Mouse (Mus musculus) forebrain, embryonic 16.5 days (tissue): ENCODE results near the gene Tcf20. TPM values are rescaled to one million over a fixed set of nuclear protein-coding genes. Genes with fewer than 3 reads are reported as not detected.

Experiments
- ATAC-seq: fragments of 200-750 bp; cut with Nextera tagmentation; 2 replicates; pipeline ENCODE4 v1.8.0; 2017; ENCODE audit warnings: mild to moderate bottlenecking, moderate library complexity
- H3K27ac ChIP-seq: fragments of 300-500 bp; sonication (generic); 2 replicates; pipeline ENCODE4 v1.5.1; 2014; ENCODE audit warnings: low read length, control low read depth
- H3K27me3 ChIP-seq: fragments of 300-500 bp; sonication (generic); replicated peaks from 2 replicates; pipeline ENCODE4 v1.6.1; 2014; ENCODE audit warnings: low read length; ENCODE audit not compliant: control insufficient read depth, insufficient read depth
- H3K36me3 ChIP-seq: fragments of 300-500 bp; sonication (generic); 2 replicates; pipeline ENCODE4 v1.6.1; 2014; ENCODE audit not compliant: control insufficient read depth, insufficient read depth
- H3K4me1 ChIP-seq: fragments of 300-500 bp; sonication (generic); replicated peaks from 2 replicates; pipeline ENCODE4 v1.6.1; 2014; ENCODE audit warnings: low read length; ENCODE audit not compliant: control insufficient read depth, insufficient read depth
- H3K4me2 ChIP-seq: fragments of 300-500 bp; sonication (generic); 2 replicates; pipeline ENCODE4 v1.6.1; 2014; ENCODE audit warnings: mild to moderate bottlenecking, low read length, control low read depth
- H3K4me3 ChIP-seq: fragments of 300-500 bp; sonication (generic); replicated peaks from 2 replicates; pipeline ENCODE4 v1.5.1; 2014; ENCODE audit warnings: mild to moderate bottlenecking, low read length, control low read depth
- H3K9ac ChIP-seq: fragments of 300-500 bp; sonication (generic); replicated peaks from 2 replicates; pipeline ENCODE4 v1.6.1; 2014; ENCODE audit warnings: low read depth, low read length, control low read depth
- H3K9me3 ChIP-seq: fragments of 300-500 bp; sonication (generic); 2 replicates; pipeline ENCODE4 v1.6.1; 2016; ENCODE audit warnings: low read length; ENCODE audit not compliant: control insufficient read depth
- WGBS: fragments of 180-500 bp; shearing (Covaris S2); extraction: QIAGEN DNeasy Blood & Tissue Kit; methylation state at CpG from one replicate; pipeline ENCODE4 v1.1.7; 2014; 5-methylcytosine and 5-hydroxymethylcytosine counted together
- polyA plus RNA-seq: library from polyadenylated mRNA; unstranded; fragments of >200 nt; fragmentation: Nextera tagmentation; extraction: Ambion mirVana; gene quantifications from 2 replicates; pipeline ENCODE4 v1.2.1, GENCODE M21; 2015

Gene Tcf20
- polyA plus RNA-seq, 1 experiment from 2014 or later = 18.6 TPM

DNA sequence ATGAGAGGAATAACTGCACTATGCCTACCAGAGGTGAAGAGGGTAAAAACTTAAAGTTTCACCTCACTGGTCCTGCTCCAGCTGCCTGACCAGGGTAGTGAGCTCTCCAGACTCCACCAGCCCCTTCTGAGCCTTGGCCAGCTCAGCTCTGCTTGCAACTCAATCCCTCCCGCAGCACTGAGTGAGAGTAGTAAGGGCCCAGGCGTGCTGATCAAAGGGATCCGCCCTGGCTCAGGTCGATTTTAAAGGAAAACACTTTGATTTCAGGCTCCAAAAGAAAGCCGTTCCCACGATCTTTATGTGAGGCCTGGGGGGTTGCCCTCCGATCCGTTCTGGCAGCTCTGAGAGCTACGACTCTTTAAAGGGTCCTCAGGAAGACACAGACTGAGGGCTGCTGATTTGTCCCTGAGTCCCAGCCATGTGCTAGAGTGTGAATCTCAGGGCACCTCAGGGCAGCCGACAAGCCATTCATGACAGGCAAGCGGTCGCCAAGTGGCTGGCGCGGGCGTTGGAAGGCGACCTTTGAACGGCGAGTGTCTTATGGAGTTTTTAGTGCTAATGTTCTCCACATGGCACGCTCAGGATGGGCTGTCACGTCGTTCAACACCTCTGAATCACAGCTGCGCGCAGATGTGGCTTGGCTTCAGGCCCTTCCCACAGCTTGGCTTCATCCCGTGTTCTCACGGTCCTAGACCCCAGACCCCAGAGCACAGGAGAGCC, 37.5 kb upstream of the Tcf20 start:
- WGBS = 30% methylated on average over 25 of the region's 25 CpGs
- no peak overlapping the region for H3K4me3 ChIP-seq
- 0 out of 2 replicates have a peak, but pooled peaks cover 4% of the 10 kb centered on the region for H3K27me3 ChIP-seq
- no peak overlapping the region for H3K4me2 ChIP-seq
- H3K9me3 ChIP-seq = no peaks in the 10 kb centered on the region
- ATAC-seq = no peak
- H3K9ac ChIP-seq = peak overlapping the region; percentile 10; the same call in 1 of the 2 replicates
- no peaks in the 10 kb centered on the region for H3K36me3 ChIP-seq
- H3K27ac ChIP-seq = no peak overlapping the region
- peaks cover 21% of the 10 kb centered on the region for H3K4me1 ChIP-seq

DNA sequence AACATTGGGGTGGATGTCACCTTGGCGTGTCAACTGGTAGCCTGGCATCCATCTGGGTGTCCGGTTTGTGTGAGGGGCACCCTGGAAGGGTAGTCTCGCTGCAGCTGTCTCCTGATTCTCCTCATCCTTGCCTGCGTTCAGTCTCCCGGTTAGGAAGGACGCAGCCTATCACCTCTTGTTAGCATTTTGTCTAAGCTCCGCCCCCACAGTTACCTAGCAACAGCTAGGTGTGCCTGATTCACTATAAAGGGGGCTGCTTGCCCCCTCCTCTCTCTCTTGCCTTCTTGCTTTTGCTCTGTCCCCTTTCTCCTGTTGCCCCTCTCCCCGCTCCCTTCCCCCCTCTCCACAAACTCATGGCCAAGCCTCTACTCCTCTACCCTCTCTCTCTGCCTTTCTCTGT, 35.3 kb upstream of the Tcf20 start:
- Histone ChIP-seq H3K4me2 (peak overlapping the region; percentile 19; the same call in 1 of the 2 replicates), H3K36me3 (no peaks in the 10 kb centered on the region), H3K27me3 (0 out of 2 replicates have a peak, but pooled peaks cover 4% of the 10 kb centered on the region), H3K4me1 (peaks cover 20% of the 10 kb centered on the region), H3K27ac (no peak overlapping the region), H3K4me3 (no peak overlapping the region), H3K9ac (no peak overlapping the region), H3K9me3 (no peaks in the 10 kb centered on the region)
- 21% methylated on average over 8 of the region's 8 CpGs for WGBS
- peak; percentile 61; the same call in 1 of the 2 replicates for ATAC-seq

DNA sequence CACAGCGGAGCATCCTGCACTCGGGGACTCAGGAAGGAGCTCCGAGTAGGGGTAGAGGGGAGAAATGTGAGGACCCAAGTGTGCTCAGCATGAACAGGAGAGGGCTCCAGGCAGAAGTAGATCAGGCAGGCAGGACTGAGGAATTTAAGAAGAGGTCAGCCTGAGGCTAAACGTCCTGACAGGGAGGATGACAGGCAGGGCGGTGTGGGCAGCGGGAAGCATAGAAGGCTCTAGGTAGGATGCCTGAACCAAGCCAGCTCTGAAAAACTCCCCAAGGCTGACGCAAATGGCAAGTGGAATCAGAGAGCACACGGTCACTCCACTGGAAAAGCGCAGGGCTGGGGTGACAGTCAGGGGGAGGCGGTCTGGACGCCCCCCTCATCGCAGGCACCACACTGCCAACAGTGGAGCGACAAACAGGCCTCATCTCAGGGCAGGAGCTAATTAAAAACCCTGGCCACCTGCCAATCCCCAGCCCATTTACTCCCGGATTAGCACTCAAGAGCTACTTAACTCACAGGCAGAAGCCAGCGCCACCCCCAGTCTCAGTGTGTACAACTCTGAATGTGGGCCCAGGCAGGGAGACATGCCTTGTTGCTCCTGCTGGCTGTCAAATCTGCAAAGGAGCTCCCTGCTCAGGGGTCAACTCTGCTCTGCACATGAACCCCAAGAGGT, 23.5 kb upstream of the Tcf20 start:
- H3K9me3 ChIP-seq = no peaks in the 10 kb centered on the region
- no peak overlapping the region for H3K4me3 ChIP-seq
- peaks cover 20% of the 10 kb centered on the region for H3K4me1 ChIP-seq
- no peaks in the 10 kb centered on the region for H3K36me3 ChIP-seq
- peaks cover 2% of the 10 kb centered on the region; the same call in 1 of the 2 replicates for H3K27me3 ChIP-seq
- peak overlapping the region; percentile 21 for H3K4me2 ChIP-seq
- WGBS = 5% methylated on average over 15 of the region's 15 CpGs
- peak overlapping the region; percentile 33; the same call in 1 of the 2 replicates for H3K27ac ChIP-seq
- ATAC-seq = peak; percentile 88
- H3K9ac ChIP-seq = peak overlapping the region; percentile 30

DNA sequence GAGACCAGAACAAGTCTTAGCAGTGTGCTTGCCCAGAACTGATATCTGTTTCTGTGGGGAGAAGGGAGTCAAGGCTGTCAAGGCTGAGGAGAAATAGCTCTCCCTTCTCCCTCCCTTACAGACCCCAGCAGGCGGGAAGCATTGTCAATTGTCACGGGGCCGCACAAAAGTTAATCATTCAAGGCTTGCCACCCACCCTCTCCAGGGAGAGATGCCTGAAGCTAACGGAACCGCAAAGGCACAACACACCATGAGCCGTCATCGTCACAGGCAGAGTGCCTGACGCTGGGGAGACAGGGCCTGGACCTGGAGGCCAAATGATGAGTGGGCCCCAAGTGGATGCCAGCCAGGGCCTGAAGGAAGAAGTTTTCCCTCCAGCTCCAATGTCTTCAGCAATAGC, 22.8 kb upstream of the Tcf20 start:
- Histone ChIP-seq H3K4me2 (peak overlapping the region; percentile 21), H3K36me3 (no peaks in the 10 kb centered on the region), H3K9ac (peak overlapping the region; percentile 30), H3K27me3 (peaks cover 2% of the 10 kb centered on the region; the same call in 1 of the 2 replicates), H3K4me1 (peaks cover 20% of the 10 kb centered on the region), H3K9me3 (no peaks in the 10 kb centered on the region), H3K4me3 (no peak overlapping the region), H3K27ac (no peak overlapping the region)
- ATAC-seq = no peak; the same call in 1 of the 2 replicates
- 3% methylated on average over 8 of the region's 8 CpGs for WGBS

DNA sequence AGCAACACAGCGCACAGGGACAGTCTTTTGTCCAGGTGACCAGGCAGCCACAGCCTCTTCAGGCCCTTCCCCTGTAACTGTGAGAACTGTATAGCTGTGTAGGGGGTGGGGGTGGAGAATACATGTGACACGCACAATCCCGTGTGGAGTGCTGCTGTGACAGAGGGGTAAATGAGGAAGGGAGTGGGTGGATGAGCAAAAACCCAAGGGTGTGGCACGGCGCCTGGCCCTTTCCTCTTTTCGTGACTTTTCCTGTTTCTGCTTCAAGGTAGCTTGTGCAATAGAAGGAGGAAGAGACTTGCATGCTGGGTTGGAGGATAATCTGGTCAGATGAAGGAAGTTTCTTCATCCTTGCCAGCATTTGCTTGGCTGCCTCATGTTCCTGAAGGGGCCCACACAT, 21.9 kb upstream of the Tcf20 start:
- Histone ChIP-seq H3K27ac (no peak overlapping the region), H3K4me1 (peaks cover 20% of the 10 kb centered on the region), H3K4me3 (no peak overlapping the region), H3K9ac (no peak overlapping the region), H3K27me3 (no peaks in the 10 kb centered on the region; the same call in 1 of the 2 replicates), H3K9me3 (no peaks in the 10 kb centered on the region), H3K36me3 (no peaks in the 10 kb centered on the region), H3K4me2 (no peak overlapping the region)
- ATAC-seq = no peak
- 86% methylated on average over 6 of the region's 6 CpGs for WGBS

DNA sequence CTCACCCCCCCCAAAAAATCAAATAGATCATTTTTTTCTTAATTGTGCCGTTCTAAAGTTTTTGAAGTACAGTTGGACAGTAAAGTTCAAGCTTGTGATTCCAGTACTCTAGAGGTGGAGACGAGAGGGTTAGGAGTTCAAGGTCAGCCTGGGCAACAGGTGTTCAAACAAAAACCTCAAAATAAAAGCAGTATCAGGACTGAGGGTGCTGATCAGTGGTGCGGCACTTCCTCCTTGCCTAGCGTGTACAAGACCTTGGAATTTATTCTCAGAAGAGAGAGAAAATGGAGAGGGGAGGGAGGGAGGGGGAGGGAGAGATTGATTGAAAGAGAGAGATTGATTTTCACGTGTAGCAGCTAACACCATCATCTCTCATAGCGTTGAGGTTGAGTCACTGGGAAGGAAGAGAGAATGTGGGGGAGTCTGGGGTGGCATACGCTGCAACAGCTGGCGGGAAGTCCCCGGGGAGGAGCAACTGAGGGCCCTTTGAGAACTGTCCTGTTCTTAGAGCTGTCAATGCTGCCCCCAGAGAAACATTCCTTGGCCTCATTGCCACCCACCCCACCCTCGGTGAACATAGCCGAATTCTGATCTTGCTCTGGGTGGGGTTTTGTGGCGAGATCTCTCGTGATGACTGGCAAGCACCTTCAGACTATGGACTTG, 21.2 kb upstream of the Tcf20 start:
- H3K4me3 ChIP-seq = no peak overlapping the region
- no peaks in the 10 kb centered on the region for H3K27me3 ChIP-seq
- peaks cover 20% of the 10 kb centered on the region for H3K4me1 ChIP-seq
- no peaks in the 10 kb centered on the region for H3K9me3 ChIP-seq
- H3K4me2 ChIP-seq = no peak overlapping the region
- 74% methylated on average over 13 of the region's 13 CpGs for WGBS
- no peak overlapping the region for H3K9ac ChIP-seq
- no peak for ATAC-seq
- H3K27ac ChIP-seq = no peak overlapping the region
- H3K36me3 ChIP-seq = no peaks in the 10 kb centered on the region

DNA sequence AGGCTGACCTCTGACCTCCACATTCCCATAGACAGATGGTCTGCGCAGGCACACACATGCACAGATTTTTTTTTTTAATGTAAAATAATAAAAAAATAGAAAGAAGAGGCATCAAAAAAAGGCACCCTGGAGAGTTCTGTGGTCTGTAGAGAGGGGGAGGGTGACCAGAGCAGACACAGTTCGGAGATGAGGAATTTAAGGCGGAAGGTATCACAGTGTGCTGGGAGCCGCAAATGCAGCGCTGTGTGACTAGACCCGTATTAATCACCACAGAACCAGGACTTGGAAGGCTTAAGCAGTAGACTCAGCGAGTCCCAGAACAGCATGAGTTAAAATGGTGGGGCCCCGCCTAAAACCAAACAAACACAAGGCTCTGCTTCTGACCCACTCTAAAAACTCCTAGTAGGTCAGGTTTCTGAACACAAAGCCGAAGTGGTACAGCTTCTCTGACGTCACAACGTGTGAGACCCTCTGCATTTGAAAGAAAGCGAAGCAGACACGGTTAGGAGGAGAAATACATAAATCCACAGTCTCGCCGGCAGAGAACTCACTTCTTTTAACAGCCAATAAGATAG, 19.8 kb upstream of the Tcf20 start:
- 54% methylated on average over 15 of the region's 15 CpGs for WGBS
- Histone ChIP-seq H3K27ac (no peak overlapping the region), H3K27me3 (no peaks in the 10 kb centered on the region), H3K4me3 (no peak overlapping the region), H3K9me3 (no peaks in the 10 kb centered on the region), H3K4me2 (no peak overlapping the region), H3K36me3 (no peaks in the 10 kb centered on the region), H3K4me1 (peaks cover 33% of the 10 kb centered on the region), H3K9ac (no peak overlapping the region)
- ATAC-seq = no peak

DNA sequence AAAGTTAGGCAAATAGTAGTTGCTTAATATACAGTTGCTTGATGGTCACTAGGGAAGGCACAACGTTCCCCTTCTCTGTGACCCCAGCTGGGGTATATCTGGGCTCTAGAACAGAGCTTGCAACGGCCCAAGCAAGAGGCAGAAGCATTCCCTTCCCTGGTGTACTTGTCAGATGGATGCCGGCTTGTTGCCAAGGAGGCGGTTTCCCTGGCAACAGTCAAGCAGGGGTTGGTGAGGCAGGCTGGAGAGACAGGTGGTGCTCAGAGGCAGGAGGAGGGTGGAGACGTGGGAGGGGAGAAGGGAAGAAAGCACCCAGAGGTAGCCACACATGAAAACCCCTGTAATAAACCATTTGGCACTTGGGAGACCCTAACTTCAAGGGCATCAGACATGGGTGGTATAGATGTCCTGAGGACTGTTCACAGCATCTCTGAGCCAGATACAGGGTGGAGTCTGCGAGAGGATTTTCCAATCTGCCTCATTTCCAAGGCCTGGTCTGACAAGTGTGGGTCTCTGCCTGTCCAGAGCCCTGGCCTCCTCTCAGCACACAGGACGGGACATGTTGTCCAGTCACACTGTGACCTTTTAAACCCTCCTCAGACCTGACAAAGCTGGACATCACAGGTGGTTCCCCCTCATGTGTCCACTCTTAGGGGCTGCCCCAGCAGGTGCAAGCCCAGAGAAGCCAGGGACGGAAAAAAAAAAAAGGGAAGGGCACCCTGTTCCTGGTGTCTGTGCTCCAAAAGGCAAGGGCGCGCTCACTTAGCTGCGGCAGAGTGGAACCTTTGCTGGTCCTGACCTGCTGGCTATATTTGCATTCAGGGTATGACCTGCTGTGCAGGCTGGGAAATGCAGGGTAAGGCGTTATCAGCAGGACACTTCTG, 15.2 kb upstream of the Tcf20 start:
- H3K9me3 ChIP-seq = no peaks in the 10 kb centered on the region
- no peaks in the 10 kb centered on the region for H3K36me3 ChIP-seq
- peaks cover 20% of the 10 kb centered on the region for H3K4me1 ChIP-seq
- peak overlapping the region; percentile 67 for H3K27ac ChIP-seq
- no peak overlapping the region for H3K4me2 ChIP-seq
- 31% methylated on average over 12 of the region's 12 CpGs for WGBS
- no peak overlapping the region for H3K4me3 ChIP-seq
- H3K9ac ChIP-seq = 0 out of 2 replicates have a peak overlapping the region, but pooled peaks have one; percentile 4
- H3K27me3 ChIP-seq = no peaks in the 10 kb centered on the region
- ATAC-seq = peak; percentile 96
